Mouse (Mus musculus): ENCODE measurements at regions not wholly inside any gene's neighbourhood (a gene's known extent, or its start where the extent isn't known, plus 50 kb on each side); places are given as distances from the start of the nearest gene placed in this dataset.

GRCm38 (mm10) chr14:72821517-72822230 lies 111.9 kb upstream of the Fndc3a start:
- WGBS = 53% methylated on average over 13 of the region's 13 CpGs
- no peak overlapping the region for H3K27ac ChIP-seq (ENCODE audit: control insufficient read depth, insufficient read depth, low read depth, low read length, poor library complexity)
- no peak for TF ChIP-seq POLR2A (IDR thresholded peaks at IDR 0.05; ENCODE audit: borderline replicate concordance, control insufficient read depth, low read depth, low read length)
- no peak overlapping the region for H3K4me3 ChIP-seq (replicated peaks; ENCODE audit: control insufficient read depth, low read depth, low read length)
- no peaks in the 10 kb centered on the region for H3K4me1 ChIP-seq (ENCODE audit: control insufficient read depth, insufficient read depth, low read length)

GRCm38 (mm10) chr14:72819037-72819436 lies 109.2 kb upstream of the Fndc3a start:
- no peaks in the 10 kb centered on the region for H3K4me1 ChIP-seq (ENCODE audit: control insufficient read depth, insufficient read depth, low read length)
- no peak overlapping the region for H3K27ac ChIP-seq (ENCODE audit: control insufficient read depth, insufficient read depth, low read depth, low read length, poor library complexity)
- no peak for TF ChIP-seq CTCF (IDR thresholded peaks at IDR 0.05; ENCODE audit: control insufficient read depth, insufficient read depth, low read length)
- no peak for TF ChIP-seq POLR2A (IDR thresholded peaks at IDR 0.05; ENCODE audit: borderline replicate concordance, control insufficient read depth, low read depth, low read length)
- H3K4me3 ChIP-seq (replicated peaks; ENCODE audit: control insufficient read depth, low read depth, low read length) = no peak overlapping the region
- 79% methylated on average over 4 of the region's 4 CpGs for WGBS

- no peaks in the 10 kb centered on the region for H3K4me1 ChIP-seq (ENCODE audit: control insufficient read depth, insufficient read depth, low read length)
- 80% methylated on average over 5 of the region's 5 CpGs for WGBS
- TF ChIP-seq POLR2A (IDR thresholded peaks at IDR 0.05; ENCODE audit: borderline replicate concordance, control insufficient read depth, low read depth, low read length) (no peak), CTCF (IDR thresholded peaks at IDR 0.05; ENCODE audit: control insufficient read depth, insufficient read depth, low read length) (no peak)
Observed at GRCm38 (mm10) chr14:72817764-72818163, 108.0 kb upstream of the Fndc3a start.

GRCm38 (mm10) chr14:72816847-72817246 lies 107.0 kb upstream of the Fndc3a start:
- no peaks in the 10 kb centered on the region for H3K4me1 ChIP-seq (ENCODE audit: control insufficient read depth, insufficient read depth, low read length)
- H3K27ac ChIP-seq (ENCODE audit: control insufficient read depth, insufficient read depth, low read depth, low read length, poor library complexity) = no peak overlapping the region
- no peak overlapping the region for H3K4me3 ChIP-seq (replicated peaks; ENCODE audit: control insufficient read depth, low read depth, low read length)
- whole genome bisulfite sequencing = 75% methylated on average over 10 of the region's 10 CpGs
- TF ChIP-seq POLR2A (IDR thresholded peaks at IDR 0.05; ENCODE audit: borderline replicate concordance, control insufficient read depth, low read depth, low read length) = no peak
- no peak for TF ChIP-seq CTCF (IDR thresholded peaks at IDR 0.05; ENCODE audit: control insufficient read depth, insufficient read depth, low read length)

More at GRCm38 (mm10) chr14:72817764-72818163, 108.0 kb upstream of the Fndc3a start:
- Histone ChIP-seq H3K4me3 (replicated peaks; ENCODE audit: control insufficient read depth, low read depth, low read length) (no peak overlapping the region), H3K27ac (ENCODE audit: control insufficient read depth, insufficient read depth, low read depth, low read length, poor library complexity) (no peak overlapping the region)

- no peak overlapping the region for H3K27ac ChIP-seq (ENCODE audit: control insufficient read depth, insufficient read depth, low read depth, low read length, poor library complexity)
- H3K4me3 ChIP-seq (replicated peaks; ENCODE audit: control insufficient read depth, low read depth, low read length) = no peak overlapping the region
- TF ChIP-seq CTCF (IDR thresholded peaks at IDR 0.05; ENCODE audit: control insufficient read depth, insufficient read depth, low read length) = no peak
- no peak for TF ChIP-seq POLR2A (IDR thresholded peaks at IDR 0.05; ENCODE audit: borderline replicate concordance, control insufficient read depth, low read depth, low read length)
- 74% methylated on average over 2 of the region's 2 CpGs for WGBS
- H3K4me1 ChIP-seq (ENCODE audit: control insufficient read depth, insufficient read depth, low read length) = no peaks in the 10 kb centered on the region; the same call in 1 of the 2 replicates
Observed at GRCm38 (mm10) chr14:72809138-72809537, 99.3 kb upstream of the Fndc3a start.

- H3K4me1 ChIP-seq (ENCODE audit: control insufficient read depth, insufficient read depth, low read length) = no peaks in the 10 kb centered on the region; the same call in 1 of the 2 replicates
- no peak overlapping the region for H3K4me3 ChIP-seq (replicated peaks; ENCODE audit: control insufficient read depth, low read depth, low read length)
- WGBS = 51% methylated on average over 3 of the region's 3 CpGs
- no peak for TF ChIP-seq POLR2A (IDR thresholded peaks at IDR 0.05; ENCODE audit: borderline replicate concordance, control insufficient read depth, low read depth, low read length)
- no peak for TF ChIP-seq CTCF (IDR thresholded peaks at IDR 0.05; ENCODE audit: control insufficient read depth, insufficient read depth, low read length)
- H3K27ac ChIP-seq (ENCODE audit: control insufficient read depth, insufficient read depth, low read depth, low read length, poor library complexity) = no peak overlapping the region
Observed at GRCm38 (mm10) chr14:72807947-72808346, 98.1 kb upstream of the Fndc3a start.

- WGBS = 43% methylated on average over 7 of the region's 7 CpGs
- TF ChIP-seq POLR2A (IDR thresholded peaks at IDR 0.05; ENCODE audit: borderline replicate concordance, control insufficient read depth, low read depth, low read length) (no peak), CTCF (IDR thresholded peaks at IDR 0.05; ENCODE audit: control insufficient read depth, insufficient read depth, low read length) (no peak)
- H3K4me3 ChIP-seq (replicated peaks; ENCODE audit: control insufficient read depth, low read depth, low read length) = no peak overlapping the region
- no peaks in the 10 kb centered on the region; the same call in 1 of the 2 replicates for H3K4me1 ChIP-seq (ENCODE audit: control insufficient read depth, insufficient read depth, low read length)
- H3K27ac ChIP-seq (ENCODE audit: control insufficient read depth, insufficient read depth, low read depth, low read length, poor library complexity) = no peak overlapping the region
Observed at GRCm38 (mm10) chr14:72807286-72807685, 97.5 kb upstream of the Fndc3a start.

- Histone ChIP-seq H3K27ac (ENCODE audit: control insufficient read depth, insufficient read depth, low read depth, low read length, poor library complexity) (no peak overlapping the region), H3K4me3 (replicated peaks; ENCODE audit: control insufficient read depth, low read depth, low read length) (no peak overlapping the region), H3K4me1 (ENCODE audit: control insufficient read depth, insufficient read depth, low read length) (no peaks in the 10 kb centered on the region; the same call in 1 of the 2 replicates)
- WGBS = 84% methylated on average over 6 of the region's 6 CpGs
- TF ChIP-seq CTCF (IDR thresholded peaks at IDR 0.05; ENCODE audit: control insufficient read depth, insufficient read depth, low read length) (no peak), POLR2A (IDR thresholded peaks at IDR 0.05; ENCODE audit: borderline replicate concordance, control insufficient read depth, low read depth, low read length) (no peak)
Observed at GRCm38 (mm10) chr14:72806598-72806997, 96.8 kb upstream of the Fndc3a start.
